Mouse (Mus musculus) hindbrain, embryonic 12.5 days (tissue): ENCODE measurements around the gene Zfp14. TPM values are rescaled to one million over a fixed set of nuclear protein-coding genes. Genes with fewer than 3 reads are reported as not detected.

ENCODE experiments used
- ATAC-seq: fragments of 200-750 bp; cut with Nextera tagmentation; 2 replicates; pipeline ENCODE4 v1.8.0; 2017; ENCODE audit warnings: moderate TSS enrichment; ENCODE audit not compliant: low FRiP score
- H3K27ac ChIP-seq: fragments of 300-500 bp; sonication (generic); 2 replicates; pipeline ENCODE4 v1.5.1; 2016; ENCODE audit warnings: mild to moderate bottlenecking
- H3K27me3 ChIP-seq: fragments of 300-500 bp; sonication (generic); 2 replicates; pipeline ENCODE4 v1.6.1; 2016; ENCODE audit warnings: mild to moderate bottlenecking
- H3K36me3 ChIP-seq: fragments of 300-500 bp; sonication (generic); 2 replicates; pipeline ENCODE4 v1.6.1; 2016; ENCODE audit warnings: mild to moderate bottlenecking
- H3K4me1 ChIP-seq: fragments of 300-500 bp; sonication (generic); 2 replicates; pipeline ENCODE4 v1.6.1; 2016
- H3K4me2 ChIP-seq: fragments of 300-500 bp; sonication (generic); replicated peaks from 2 replicates; pipeline ENCODE4 v1.6.1; 2016; ENCODE audit warnings: mild to moderate bottlenecking
- H3K4me3 ChIP-seq: fragments of 300-500 bp; sonication (generic); 2 replicates; pipeline ENCODE4 v1.5.1; 2016; ENCODE audit warnings: mild to moderate bottlenecking
- H3K9ac ChIP-seq: fragments of 300-500 bp; sonication (generic); 2 replicates; pipeline ENCODE4 v1.6.1; 2016; ENCODE audit warnings: mild to moderate bottlenecking, moderate library complexity
- H3K9me3 ChIP-seq: fragments of 300-500 bp; sonication (generic); replicated peaks from 2 replicates; pipeline ENCODE4 v1.6.1; 2016; ENCODE audit warnings: mild to moderate bottlenecking
- WGBS: fragments of 180-500 bp; shearing (Covaris S2); methylation state at CpG from one replicate; pipeline ENCODE4 v1.1.7; 2016; 5-methylcytosine and 5-hydroxymethylcytosine counted together
- polyA plus RNA-seq: library from polyadenylated mRNA; unstranded; fragments of >200 nt; fragmentation: Nextera tagmentation; extraction: Ambion mirVana; gene quantifications from 2 replicates; pipeline ENCODE4 v1.2.1, GENCODE M21; 2016

The Zfp14 gene
- polyA plus RNA-seq, 1 experiment from 2014 or later: 7.1 TPM

- H3K4me3 ChIP-seq: no peak overlapping the region
- no peaks in the 10 kb centered on the region for H3K9me3 ChIP-seq
- ATAC-seq: no peak
- H3K27ac ChIP-seq: no peak overlapping the region
- WGBS: 93% methylated on average over 8 of the region's 8 CpGs
- H3K4me1 ChIP-seq: no peaks in the 10 kb centered on the region
- H3K36me3 ChIP-seq: peaks cover 65% of the 10 kb centered on the region
- H3K4me2 ChIP-seq: no peak overlapping the region
- H3K9ac ChIP-seq: no peak overlapping the region
- H3K27me3 ChIP-seq: no peaks in the 10 kb centered on the region
These were observed 27.4 kb downstream of the Zfp14 start for GRCm38 (mm10) chr7:30023800-30024199.

GRCm38 (mm10) chr7:30023324-30023723 lies 27.9 kb downstream of the Zfp14 start:
- no peaks in the 10 kb centered on the region for H3K9me3 ChIP-seq
- no peak overlapping the region for H3K9ac ChIP-seq
- no peak overlapping the region for H3K4me2 ChIP-seq
- H3K27ac ChIP-seq: no peak overlapping the region
- H3K4me1 ChIP-seq: no peaks in the 10 kb centered on the region
- WGBS: 97% methylated on average over 9 of the region's 9 CpGs
- no peak for ATAC-seq
- peaks cover 70% of the 10 kb centered on the region for H3K36me3 ChIP-seq
- no peaks in the 10 kb centered on the region for H3K27me3 ChIP-seq
- H3K4me3 ChIP-seq: no peak overlapping the region

GRCm38 (mm10) chr7:30019543-30019942 lies 31.6 kb downstream of the Zfp14 start:
- WGBS: 79% methylated on average over 2 of the region's 2 CpGs
- no peaks in the 10 kb centered on the region for H3K4me1 ChIP-seq
- H3K36me3 ChIP-seq: peaks cover 82% of the 10 kb centered on the region
- no peak overlapping the region for H3K27ac ChIP-seq
- H3K27me3 ChIP-seq: no peaks in the 10 kb centered on the region
- no peaks in the 10 kb centered on the region for H3K9me3 ChIP-seq
- ATAC-seq: no peak
- H3K9ac ChIP-seq: no peak overlapping the region
- no peak overlapping the region for H3K4me2 ChIP-seq
- no peak overlapping the region for H3K4me3 ChIP-seq

DNA sequence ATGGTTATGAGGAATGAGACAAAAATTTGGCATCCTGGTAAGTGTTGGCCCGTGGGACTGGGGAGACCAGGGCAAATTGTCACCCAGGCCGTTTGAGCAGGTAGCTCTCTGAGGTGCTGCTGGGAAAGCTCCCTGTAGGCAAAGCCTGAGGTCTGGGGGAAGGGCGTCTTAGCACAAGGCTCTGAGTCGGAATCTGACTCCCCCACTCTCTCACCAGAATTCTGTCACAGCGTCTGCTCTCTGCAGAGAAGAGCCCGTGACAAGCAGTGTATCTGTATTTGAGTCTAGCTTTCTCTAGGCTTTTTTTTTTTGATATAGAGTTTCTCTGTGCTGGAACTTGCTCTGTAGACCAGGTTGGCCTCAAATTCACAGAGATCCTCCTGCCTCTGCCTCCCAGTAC lies 34.0 kb downstream of the Zfp14 start:
- Histone ChIP-seq H3K4me2 (no peak overlapping the region), H3K9me3 (no peaks in the 10 kb centered on the region), H3K27me3 (no peaks in the 10 kb centered on the region), H3K4me1 (peaks cover 4% of the 10 kb centered on the region; the same call in 1 of the 2 replicates), H3K9ac (no peak overlapping the region), H3K36me3 (peaks cover 72% of the 10 kb centered on the region), H3K4me3 (no peak overlapping the region), H3K27ac (no peak overlapping the region)
- ATAC-seq: no peak
- WGBS: 91% methylated on average over 6 of the region's 6 CpGs

DNA sequence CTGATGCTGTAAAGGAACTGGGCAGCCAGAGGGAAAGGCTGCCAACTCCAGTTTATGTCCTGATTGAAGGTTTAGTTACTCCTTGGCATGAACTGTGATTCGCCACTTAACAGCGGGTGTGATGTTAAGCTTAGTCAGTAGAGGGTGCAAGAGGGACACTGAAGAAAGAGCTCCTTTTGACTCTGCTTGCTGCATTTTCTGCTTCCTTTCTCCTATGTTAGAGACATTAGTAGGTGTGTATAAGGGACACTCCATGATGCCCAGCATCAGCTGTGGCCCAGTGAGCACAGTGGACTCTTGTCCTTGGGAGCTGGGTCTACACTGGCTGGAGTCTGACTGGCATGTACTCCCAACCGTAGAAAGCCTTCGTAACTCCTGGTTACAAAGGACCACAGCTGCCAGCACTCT lies 38.2 kb downstream of the Zfp14 start:
- no peak overlapping the region for H3K4me2 ChIP-seq
- no peaks in the 10 kb centered on the region for H3K27me3 ChIP-seq
- no peak overlapping the region for H3K9ac ChIP-seq
- WGBS: 80% methylated on average over 4 of the region's 4 CpGs
- H3K4me1 ChIP-seq: peaks cover 32% of the 10 kb centered on the region
- no peak; the same call in 1 of the 2 replicates for ATAC-seq
- H3K27ac ChIP-seq: peak overlapping the region; percentile 60; the same call in 1 of the 2 replicates
- no peak overlapping the region for H3K4me3 ChIP-seq
- peaks cover 44% of the 10 kb centered on the region for H3K36me3 ChIP-seq
- no peaks in the 10 kb centered on the region for H3K9me3 ChIP-seq

DNA sequence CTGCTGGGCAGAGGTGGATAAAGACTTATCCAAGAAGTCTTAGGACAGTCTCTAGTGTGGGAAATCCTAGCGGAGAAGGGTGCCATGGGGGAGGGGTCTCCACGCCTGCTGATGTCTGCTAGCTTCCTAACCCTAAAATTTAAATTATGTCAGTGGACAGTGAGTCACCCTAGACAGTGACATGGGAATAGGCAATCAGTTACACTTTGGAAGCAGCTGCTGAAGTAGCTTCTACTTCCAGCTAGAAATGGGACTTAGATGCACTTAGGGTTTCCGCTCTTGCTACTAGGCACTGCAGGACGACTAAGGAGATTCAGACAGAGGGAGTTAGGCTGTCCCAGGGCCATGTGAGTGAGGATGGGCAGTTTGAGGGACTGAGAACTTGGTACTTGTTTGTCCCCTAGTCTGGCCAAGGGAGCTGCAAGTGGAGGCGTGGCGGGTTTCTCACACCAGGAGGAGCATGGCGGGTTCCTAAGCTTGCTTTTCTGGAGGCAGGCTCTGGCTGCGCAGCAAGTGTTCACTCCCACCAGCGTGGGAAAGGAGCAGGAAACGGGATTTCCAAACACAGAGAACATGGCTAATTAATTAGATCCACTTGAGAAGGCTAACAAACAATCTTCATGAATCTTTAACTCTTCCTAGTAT lies 40.5 kb downstream of the Zfp14 start:
- ATAC-seq: no peak
- Histone ChIP-seq H3K36me3 (peaks cover 27% of the 10 kb centered on the region), H3K27me3 (no peaks in the 10 kb centered on the region), H3K4me2 (no peak overlapping the region), H3K4me3 (no peak overlapping the region), H3K4me1 (peaks cover 33% of the 10 kb centered on the region), H3K9me3 (no peaks in the 10 kb centered on the region), H3K9ac (no peak overlapping the region), H3K27ac (peak overlapping the region; percentile 73)
- 79% methylated on average over 10 of the region's 10 CpGs for WGBS

GRCm38 (mm10) chr7:30009321-30010085 lies 41.7 kb downstream of the Zfp14 start:
- Histone ChIP-seq H3K9me3 (no peaks in the 10 kb centered on the region), H3K9ac (no peak overlapping the region), H3K4me2 (peak overlapping the region; percentile 9; the same call in 1 of the 2 replicates), H3K27ac (peak overlapping the region; percentile 73), H3K27me3 (no peaks in the 10 kb centered on the region), H3K36me3 (peaks cover 21% of the 10 kb centered on the region), H3K4me3 (no peak overlapping the region), H3K4me1 (peaks cover 33% of the 10 kb centered on the region)
- ATAC-seq: peak; percentile 82
- 44% methylated on average over 21 of the region's 21 CpGs for WGBS

DNA sequence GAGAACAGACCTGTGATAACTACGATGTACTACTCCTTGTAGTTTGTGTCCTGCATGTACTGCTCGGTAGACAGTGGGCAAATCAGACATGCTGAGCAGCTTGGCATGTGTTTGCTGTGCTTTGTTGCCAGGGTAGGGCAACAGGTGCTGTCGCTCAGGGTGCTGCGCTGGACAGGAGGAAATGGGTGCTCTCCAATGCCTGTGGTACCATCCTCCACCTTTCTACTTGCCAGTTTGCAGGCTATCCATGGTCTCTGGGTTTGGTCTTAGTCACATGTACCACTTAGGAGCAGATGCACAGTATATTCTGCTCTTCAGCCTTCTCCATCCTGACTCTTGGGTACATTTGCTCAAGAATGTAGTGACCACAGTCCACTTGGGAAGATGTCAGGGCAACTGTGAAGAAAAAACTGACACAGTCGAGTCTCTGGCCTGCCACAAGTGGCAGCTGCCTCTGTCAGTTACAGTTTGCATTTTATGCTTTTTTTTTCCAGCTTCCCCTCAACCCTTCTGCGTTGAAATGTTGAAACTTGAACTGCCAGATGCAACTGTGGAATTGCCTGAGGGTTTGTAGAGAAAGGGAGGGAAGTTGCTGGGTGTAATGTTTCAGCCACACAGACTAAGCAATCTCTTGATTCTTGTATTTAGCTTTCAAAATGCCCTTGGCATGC lies 43.0 kb downstream of the Zfp14 start:
- no peak overlapping the region for H3K4me3 ChIP-seq
- 85% methylated on average over 6 of the region's 6 CpGs for WGBS
- H3K9me3 ChIP-seq: no peaks in the 10 kb centered on the region
- H3K27me3 ChIP-seq: no peaks in the 10 kb centered on the region
- H3K4me2 ChIP-seq: no peak overlapping the region
- no peak for ATAC-seq
- peaks cover 31% of the 10 kb centered on the region for H3K4me1 ChIP-seq
- no peak overlapping the region for H3K9ac ChIP-seq
- no peak overlapping the region for H3K27ac ChIP-seq
- H3K36me3 ChIP-seq: peaks cover 9% of the 10 kb centered on the region; the same call in 1 of the 2 replicates

- Histone ChIP-seq H3K4me1 (peaks cover 29% of the 10 kb centered on the region), H3K36me3 (peaks cover 12% of the 10 kb centered on the region), H3K9me3 (no peaks in the 10 kb centered on the region), H3K27me3 (no peaks in the 10 kb centered on the region), H3K4me3 (no peak overlapping the region), H3K27ac (no peak overlapping the region), H3K9ac (no peak overlapping the region), H3K4me2 (no peak overlapping the region)
- ATAC-seq: no peak
- 86% methylated on average over 1 of the region's 1 CpGs for WGBS
These were observed 43.6 kb downstream of the Zfp14 start for GRCm38 (mm10) chr7:30007601-30008000.

DNA sequence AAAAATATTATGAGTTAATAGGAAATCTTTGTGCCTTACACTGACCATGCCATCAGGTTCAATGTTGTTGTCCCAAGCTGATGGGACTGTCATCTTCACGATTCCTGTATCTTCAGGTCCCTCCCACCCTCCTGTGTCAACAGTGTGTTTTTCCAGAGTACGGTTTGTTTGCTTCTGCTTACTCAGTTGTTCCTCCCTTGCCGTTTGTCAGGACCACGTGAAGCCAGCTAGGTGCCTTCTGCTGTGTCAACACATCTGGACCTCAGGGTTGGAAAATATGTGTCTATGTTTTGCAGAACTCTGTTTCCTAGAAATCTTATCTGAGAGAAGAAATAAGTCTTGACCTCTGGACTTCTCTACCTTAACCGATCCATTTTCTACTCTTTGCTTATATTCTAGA lies 50.6 kb downstream of the Zfp14 start:
- 93% methylated on average over 5 of the region's 5 CpGs for WGBS
- H3K9me3 ChIP-seq: no peaks in the 10 kb centered on the region
- no peak overlapping the region for H3K27ac ChIP-seq
- no peaks in the 10 kb centered on the region for H3K4me1 ChIP-seq
- H3K9ac ChIP-seq: no peak overlapping the region
- peaks cover 55% of the 10 kb centered on the region for H3K36me3 ChIP-seq
- no peaks in the 10 kb centered on the region for H3K27me3 ChIP-seq
- ATAC-seq: no peak
- H3K4me3 ChIP-seq: no peak overlapping the region
- H3K4me2 ChIP-seq: no peak overlapping the region

- Histone ChIP-seq H3K27me3 (no peaks in the 10 kb centered on the region), H3K4me2 (no peak overlapping the region), H3K27ac (no peak overlapping the region), H3K36me3 (peaks cover 77% of the 10 kb centered on the region), H3K9me3 (no peaks in the 10 kb centered on the region), H3K4me1 (no peaks in the 10 kb centered on the region), H3K4me3 (no peak overlapping the region), H3K9ac (no peak overlapping the region)
- 94% methylated on average over 8 of the region's 8 CpGs for WGBS
- no peak for ATAC-seq
These were observed 56.0 kb downstream of the Zfp14 start for GRCm38 (mm10) chr7:29995134-29995533.

GRCm38 (mm10) chr7:29993340-29993739 lies 57.8 kb downstream of the Zfp14 start:
- WGBS: 95% methylated on average over 9 of the region's 9 CpGs
- no peaks in the 10 kb centered on the region for H3K27me3 ChIP-seq
- no peaks in the 10 kb centered on the region for H3K4me1 ChIP-seq
- H3K9ac ChIP-seq: no peak overlapping the region
- no peak overlapping the region for H3K4me2 ChIP-seq
- H3K36me3 ChIP-seq: peaks cover 69% of the 10 kb centered on the region
- no peak overlapping the region for H3K27ac ChIP-seq
- ATAC-seq: no peak
- H3K4me3 ChIP-seq: no peak overlapping the region
- H3K9me3 ChIP-seq: no peaks in the 10 kb centered on the region
